Mouse (Mus musculus): ENCODE measurements around the gene Rapsn. TPM values are rescaled to one million over a fixed set of nuclear protein-coding genes. Genes with fewer than 3 reads are reported as not detected.
"Not testable (repeated sequence)": the region's sequence is repeated elsewhere in the genome, so short reads cannot be mapped to it uniquely, and the experiment has no call there.

The Rapsn gene
- total and polyA plus RNA-seq, 3 experiments, result 0.15 TPM; not detected in 2

DNA sequence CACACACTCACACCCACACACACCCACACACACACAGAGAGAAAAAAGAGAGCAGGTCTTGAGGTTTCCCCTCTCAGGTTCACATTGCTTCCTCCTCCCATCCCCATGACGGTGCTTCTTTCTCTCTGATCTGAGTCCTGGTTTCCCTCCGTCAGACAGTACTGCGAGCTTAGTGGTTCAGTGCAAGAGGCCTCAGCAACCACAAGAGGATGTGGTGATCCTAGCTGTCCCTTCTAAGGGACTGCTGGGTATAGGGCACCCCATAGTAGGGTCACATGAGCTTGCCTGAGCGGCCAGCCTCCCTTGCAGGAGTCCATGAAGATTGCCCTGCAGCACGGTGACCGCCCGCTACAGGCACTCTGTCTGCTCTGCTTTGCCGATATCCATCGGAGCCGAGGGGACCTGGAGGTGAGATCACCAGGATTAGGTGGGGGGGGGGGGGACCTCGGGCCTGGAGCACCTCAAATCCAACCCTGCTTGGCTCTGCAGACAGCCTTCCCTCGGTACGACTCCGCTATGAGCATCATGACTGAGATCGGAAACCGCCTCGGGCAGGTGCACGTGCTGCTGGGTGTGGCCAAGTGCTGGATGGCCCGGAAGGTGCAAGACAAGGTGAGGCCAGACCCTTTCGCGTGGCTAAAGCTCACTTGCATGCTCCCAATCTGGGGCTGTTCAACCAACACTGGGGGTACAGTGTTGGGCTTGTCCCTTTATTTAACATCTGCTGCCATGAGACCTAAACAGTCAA is 7.4 kb downstream of the Rapsn start:
- in situ Hi-C loops (cut with MboI; ENCODE audit: low pct_ligation_motif_present, low pct_unique_long_range_greater_than_20kb, low sequenced_read_pairs), result no loop called here
- Histone ChIP-seq H3K27me3 (replicated peaks) (no peaks in the 10 kb centered on the region), H3K9ac (ENCODE audit: insufficient read depth, low read depth) (no peak overlapping the region), H3K4me3 (replicated peaks in 1 of 3; ENCODE audit: low read depth in 2 of 3, low read length in 2 of 3, poor library complexity in 1 of 3) (no peak overlapping the region), H3K27ac (ENCODE audit: insufficient read depth, low read depth) (no peak overlapping the region), H3K4me1 (ENCODE audit: control insufficient read depth in 1 of 2, insufficient read depth in 2 of 2) (peaks cover 5 to 14% of the 10 kb centered on the region in 2 experiments; a peak in 3 of 4 replicates), H3K4me2 (ENCODE audit: insufficient read depth, low read depth, poor library complexity, severe bottlenecking) (no peak overlapping the region), H3K36me3 (replicated peaks in 1 of 2; ENCODE audit: control insufficient read depth in 1 of 2, insufficient read depth in 1 of 2, low read length in 1 of 2) (no peaks in the 10 kb centered on the region), H3K9me3 (replicated peaks; ENCODE audit: low read length) (no peaks in the 10 kb centered on the region), H3K79me2 (replicated peaks; ENCODE audit: control insufficient read depth, extremely low read depth, insufficient read depth, poor library complexity, severe bottlenecking) (no peaks in the 10 kb centered on the region)
- dilution Hi-C loops (cut with MboI; ENCODE audit: extremely low pct_ligation_motif_present, extremely low pct_unique_long_range_greater_than_20kb, low sequenced_read_pairs), result no loop called here
- no peak for DNase-seq (ENCODE audit: extremely low read depth)
- TF ChIP-seq TBP (conservative IDR thresholded peaks at IDR 0.05; ENCODE audit: low read depth, low read length) (no peak), BHLHE40 (IDR thresholded peaks at IDR 0.05; ENCODE audit: low read depth, low read length) (0 out of 2 replicates have a peak, but pooled peaks have one; percentile 26)

DNA sequence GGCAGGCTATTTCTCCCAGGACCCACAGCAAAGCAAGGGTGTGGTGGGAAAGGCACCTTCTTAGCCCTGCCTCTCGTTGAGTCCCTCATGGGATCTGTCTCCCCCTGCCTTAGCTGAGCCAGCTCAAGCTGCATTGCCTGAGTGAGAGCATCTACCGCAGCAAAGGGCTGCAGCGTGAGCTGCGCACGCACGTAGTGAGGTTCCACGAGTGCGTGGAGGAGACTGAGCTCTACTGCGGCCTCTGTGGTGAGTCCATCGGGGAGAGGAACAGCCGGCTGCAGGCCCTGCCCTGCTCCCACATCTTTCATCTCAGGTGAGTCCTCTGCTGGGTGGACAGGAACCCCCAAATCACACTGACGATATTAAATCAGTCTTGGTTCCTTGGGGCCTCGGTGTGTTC is 9.3 kb downstream of the Rapsn start:
- Histone ChIP-seq H3K9ac (ENCODE audit: insufficient read depth, low read depth) (no peak overlapping the region), H3K4me1 (ENCODE audit: control insufficient read depth in 1 of 2, insufficient read depth in 2 of 2) (peaks cover 5 to 14% of the 10 kb centered on the region in 2 experiments; a peak in 3 of 4 replicates), H3K27ac (ENCODE audit: insufficient read depth, low read depth) (no peak overlapping the region), H3K4me2 (ENCODE audit: insufficient read depth, low read depth, poor library complexity, severe bottlenecking) (no peak overlapping the region), H3K79me2 (replicated peaks; ENCODE audit: control insufficient read depth, extremely low read depth, insufficient read depth, poor library complexity, severe bottlenecking) (no peaks in the 10 kb centered on the region), H3K36me3 (replicated peaks in 1 of 2; ENCODE audit: control insufficient read depth in 1 of 2, insufficient read depth in 1 of 2, low read length in 1 of 2) (no peaks in the 10 kb centered on the region), H3K27me3 (replicated peaks) (no peaks in the 10 kb centered on the region), H3K4me3 (replicated peaks in 1 of 3; ENCODE audit: low read depth in 2 of 3, low read length in 2 of 3, poor library complexity in 1 of 3) (no peak overlapping the region), H3K9me3 (replicated peaks; ENCODE audit: low read length) (no peaks in the 10 kb centered on the region)
- no peak for DNase-seq (ENCODE audit: extremely low read depth)
- TF ChIP-seq MAZ (IDR thresholded peaks at IDR 0.05; ENCODE audit: low read depth, low read length) (no peak), ZNF384 (IDR thresholded peaks at IDR 0.05; ENCODE audit: low read depth, low read length) (no peak), RCOR1 (conservative IDR thresholded peaks at IDR 0.05; ENCODE audit: low read depth, low read length) (no peak), NELFE (IDR thresholded peaks at IDR 0.05; ENCODE audit: low read depth, low read length) (no peak), MAFK (IDR thresholded peaks at IDR 0.05; ENCODE audit: insufficient replicate concordance, low read length) (no peak), E2F4 (IDR thresholded peaks at IDR 0.05; ENCODE audit: insufficient replicate concordance, low read depth, low read length) (no peak)
- dilution Hi-C loops (cut with MboI; ENCODE audit: extremely low pct_ligation_motif_present, extremely low pct_unique_long_range_greater_than_20kb, low sequenced_read_pairs) (no loop called here), in situ Hi-C loops (cut with MboI; ENCODE audit: low pct_ligation_motif_present, low pct_unique_long_range_greater_than_20kb, low sequenced_read_pairs) (no loop called here)

DNA sequence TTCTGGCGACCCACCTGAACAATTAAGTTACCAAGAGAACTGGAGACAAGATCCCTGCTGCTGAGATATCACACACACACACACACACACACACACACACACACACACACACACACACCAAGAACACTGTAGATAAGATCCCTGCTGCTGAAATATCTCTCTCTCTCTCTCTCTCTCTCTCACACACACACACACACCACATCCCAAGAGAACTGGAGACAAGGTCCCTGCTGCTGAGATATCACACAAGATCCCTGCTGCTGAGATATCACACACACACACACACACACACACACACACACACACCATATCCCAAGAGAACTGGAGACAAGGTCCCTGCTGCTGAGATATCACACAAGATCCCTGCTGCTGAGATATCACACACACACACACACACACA is 10.4 kb downstream of the Rapsn start:
- dilution Hi-C loops (cut with MboI; ENCODE audit: extremely low pct_ligation_motif_present, extremely low pct_unique_long_range_greater_than_20kb, low sequenced_read_pairs); H3K9me3 ChIP-seq (replicated peaks; ENCODE audit: low read length); H3K27ac ChIP-seq (ENCODE audit: insufficient read depth, low read depth); H3K4me3 ChIP-seq (replicated peaks in 1 of 3; ENCODE audit: low read depth in 2 of 3, low read length in 2 of 3, poor library complexity in 1 of 3); H3K4me2 ChIP-seq (ENCODE audit: insufficient read depth, low read depth, poor library complexity, severe bottlenecking); in situ Hi-C loops (cut with MboI; ENCODE audit: low pct_ligation_motif_present, low pct_unique_long_range_greater_than_20kb, low sequenced_read_pairs); H3K27me3 ChIP-seq (replicated peaks); DNase-seq (ENCODE audit: extremely low read depth); H3K36me3 ChIP-seq (replicated peaks in 1 of 2; ENCODE audit: control insufficient read depth in 1 of 2, insufficient read depth in 1 of 2, low read length in 1 of 2); H3K9ac ChIP-seq (ENCODE audit: insufficient read depth, low read depth); H3K79me2 ChIP-seq (replicated peaks; ENCODE audit: control insufficient read depth, extremely low read depth, insufficient read depth, poor library complexity, severe bottlenecking): not testable (repeated sequence)
- peaks cover 5 to 14% of the 10 kb centered on the region in 2 experiments; a peak in 3 of 4 replicates for H3K4me1 ChIP-seq (ENCODE audit: control insufficient read depth in 1 of 2, insufficient read depth in 2 of 2)

All from CH12.LX (cell line).